Mouse (Mus musculus): ENCODE results near the gene Chmp6. TPM values are rescaled to one million over a fixed set of nuclear protein-coding genes. Genes with fewer than 3 reads are reported as not detected.
A peak's percentile ranks its signal among the peaks of the same experiment; 100 is the strongest.

The Chmp6 gene
- total RNA-seq (2021) = 10 to 100 TPM; 37.2 to 43.6 TPM
- long read RNA-seq, experiment 1, transcript Chmp6-201 (8 exons, 1,557 nt) = major isoform, 47 of 55 reads
- long read RNA-seq, experiment 1, partial matches to known transcripts = 1 of 55 reads
- long read RNA-seq, experiment 1, other reads (novel, unspliced or antisense) = 7 of 55 reads
- long read RNA-seq, experiment 2, transcript Chmp6-201 (8 exons, 1,557 nt) = major isoform, 34 of 41 reads
- long read RNA-seq, experiment 2, partial matches to known transcripts = 2 of 41 reads
- long read RNA-seq, experiment 2, other reads (novel, unspliced or antisense) = 5 of 41 reads

DNA sequence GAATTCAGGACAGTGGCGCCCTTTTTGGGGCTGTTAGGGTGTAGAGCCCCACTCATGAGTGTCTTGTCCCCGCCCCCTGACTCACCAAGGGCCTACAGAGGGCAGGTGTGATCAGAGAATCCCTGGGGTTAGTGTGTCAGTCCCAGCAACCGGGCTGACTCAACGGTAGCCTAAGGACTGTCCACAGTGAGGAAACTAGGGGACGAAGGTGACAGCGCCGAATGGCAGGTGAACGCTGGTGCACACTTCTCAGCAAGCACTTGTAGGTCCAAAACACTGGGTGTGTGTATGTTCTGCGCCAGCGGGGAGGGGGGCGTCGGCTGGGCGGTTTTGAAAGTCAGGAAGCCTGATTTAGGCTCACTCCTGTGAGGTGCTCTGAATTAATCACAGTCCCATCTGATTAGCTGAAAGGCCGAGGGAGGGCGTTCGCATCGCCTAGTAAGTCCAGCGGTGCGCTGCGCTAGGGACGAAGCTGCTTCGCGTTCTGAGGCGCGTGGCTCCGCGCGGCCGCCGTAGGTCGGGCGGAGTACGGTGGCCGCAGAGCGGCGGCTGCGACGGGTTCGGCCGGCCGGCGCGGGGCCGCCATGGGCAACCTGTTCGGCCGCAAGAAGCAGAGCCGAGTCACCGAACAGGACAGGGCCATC lies at the start of gene Chmp6:
Gene Chmp6, plus strand, starts transcription at position 151 of the 644 bp plus-strand sequence.
- DNase-seq (ENCODE audit: extremely low spot score in 1 of 2, low spot score in 2 of 2) = peak; percentile 92 to 97
- TF ChIP-seq CTCF (IDR thresholded peaks at IDR 0.05) = no peak; the same call in 1 of the 2 replicates
- peak within 1 kb of the TSS; percentile 92 for H3K27ac ChIP-seq
- intact Hi-C loops (cut with DNase I) = loop anchor here (5.0 kb wide), 1 partner anchor 189 kb away; no protein-coding TSS in a partner anchor
- peak within 1 kb of the TSS; percentile 66 for H3K4me3 ChIP-seq

- Histone ChIP-seq H3K4me3 (no peak overlapping the region), H3K27ac (no peak overlapping the region)
- TF ChIP-seq CTCF (IDR thresholded peaks at IDR 0.05) = no peak
- DNase-seq (ENCODE audit: extremely low spot score in 1 of 2, low spot score in 2 of 2) = no peak
- intact Hi-C loops (cut with DNase I) = no loop called here
These were observed 46.4 kb upstream of the Chmp6 start for GRCm38 (mm10) chr11:119866837-119867236.

- intact Hi-C loops (cut with DNase I) = no loop called here
- no peak for DNase-seq (ENCODE audit: extremely low spot score in 1 of 2, low spot score in 2 of 2)
- Histone ChIP-seq H3K27ac (no peak overlapping the region), H3K4me3 (no peak overlapping the region)
- TF ChIP-seq CTCF (IDR thresholded peaks at IDR 0.05) = no peak
These were observed 45.1 kb upstream of the Chmp6 start for GRCm38 (mm10) chr11:119868138-119868537.

DNA sequence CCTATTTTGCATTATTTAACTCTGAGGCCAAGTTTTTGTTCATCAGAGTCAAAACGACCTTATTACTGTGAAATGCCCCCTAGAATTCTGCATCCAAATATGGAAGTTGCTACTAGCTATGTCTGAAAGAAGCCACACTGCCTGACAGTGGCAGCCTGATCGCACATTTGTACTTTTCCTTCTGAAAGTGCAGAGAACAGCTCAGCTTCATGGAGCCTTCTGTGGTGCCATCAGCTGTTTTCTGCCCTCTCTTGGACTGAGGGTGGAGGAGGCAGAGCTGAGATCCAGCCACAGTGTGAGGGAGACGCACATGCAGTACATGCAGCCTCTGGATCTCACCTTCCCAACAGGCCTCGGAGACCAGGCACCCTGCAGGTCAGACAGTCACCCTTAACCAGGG lies 44.7 kb upstream of the Chmp6 start:
- H3K27ac ChIP-seq = peak overlapping the region; percentile 58
- no peak for TF ChIP-seq CTCF (IDR thresholded peaks at IDR 0.05)

GRCm38 (mm10) chr11:119871141-119871540 lies 42.1 kb upstream of the Chmp6 start:
- no peak for DNase-seq (ENCODE audit: extremely low spot score in 1 of 2, low spot score in 2 of 2)
- intact Hi-C loops (cut with DNase I) = no loop called here
- Histone ChIP-seq H3K27ac (no peak overlapping the region), H3K4me3 (no peak overlapping the region)
- no peak for TF ChIP-seq CTCF (IDR thresholded peaks at IDR 0.05)

More for the DNA sequence above, 44.7 kb upstream of the Chmp6 start:
- no peak for DNase-seq (ENCODE audit: extremely low spot score in 1 of 2, low spot score in 2 of 2)
- no peak overlapping the region for H3K4me3 ChIP-seq
- intact Hi-C loops (cut with DNase I) = no loop called here

DNA sequence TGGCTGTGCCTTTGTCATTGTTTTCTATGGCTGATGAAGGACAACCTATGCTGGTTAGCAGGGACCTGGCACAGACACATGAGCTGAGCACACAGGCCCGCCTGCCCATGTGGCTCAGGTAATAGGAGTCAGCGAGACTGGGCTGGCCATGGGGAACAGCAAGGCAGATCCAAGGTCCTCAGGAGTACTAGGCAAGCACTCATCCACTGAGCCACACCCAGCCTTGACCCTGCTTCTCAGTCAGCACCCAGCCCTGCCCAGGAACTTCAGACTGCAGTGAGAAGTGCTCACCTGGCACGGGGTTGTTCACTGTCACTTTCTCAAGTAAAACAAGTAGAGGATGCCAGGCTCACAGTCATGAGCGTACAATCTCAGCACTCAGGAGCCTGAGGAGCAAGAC lies 39.6 kb upstream of the Chmp6 start:
- H3K4me3 ChIP-seq = no peak overlapping the region
- DNase-seq (ENCODE audit: extremely low spot score in 1 of 2, low spot score in 2 of 2) = no peak
- TF ChIP-seq CTCF (IDR thresholded peaks at IDR 0.05) = no peak
- no peak overlapping the region for H3K27ac ChIP-seq
- intact Hi-C loops (cut with DNase I) = no loop called here

GRCm38 (mm10) chr11:119874841-119875240 lies 38.4 kb upstream of the Chmp6 start:
- no peak overlapping the region for H3K4me3 ChIP-seq
- no peak overlapping the region for H3K27ac ChIP-seq
- intact Hi-C loops (cut with DNase I) = no loop called here
- DNase-seq (ENCODE audit: extremely low spot score in 1 of 2, low spot score in 2 of 2) = no peak
- TF ChIP-seq CTCF (IDR thresholded peaks at IDR 0.05) = no peak

GRCm38 (mm10) chr11:119875685-119876084 lies 37.6 kb upstream of the Chmp6 start:
- no peak overlapping the region for H3K27ac ChIP-seq
- intact Hi-C loops (cut with DNase I) = no loop called here
- no peak for DNase-seq (ENCODE audit: extremely low spot score in 1 of 2, low spot score in 2 of 2)
- no peak overlapping the region for H3K4me3 ChIP-seq
- TF ChIP-seq CTCF (IDR thresholded peaks at IDR 0.05) = no peak

DNA sequence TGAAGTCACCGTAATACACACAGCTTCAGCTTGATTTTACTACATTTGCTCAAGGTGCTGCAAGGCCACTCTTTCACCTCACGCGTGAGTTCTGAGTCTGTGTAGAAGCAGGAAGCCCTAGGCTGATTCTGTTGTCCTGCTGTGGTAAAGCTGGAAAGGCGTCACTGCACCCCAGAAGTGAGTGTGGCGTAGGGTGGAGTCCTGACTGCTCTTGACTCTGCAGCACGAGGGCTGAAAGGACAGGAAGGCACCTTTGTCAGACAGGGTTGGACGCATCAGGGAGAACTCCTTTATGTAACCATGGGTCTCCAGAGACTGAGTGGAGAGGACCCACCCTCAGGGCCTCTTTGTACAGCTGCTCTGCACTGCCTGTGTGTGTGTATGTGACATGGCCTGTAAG lies 36.1 kb upstream of the Chmp6 start:
- no peak for DNase-seq (ENCODE audit: extremely low spot score in 1 of 2, low spot score in 2 of 2)
- Histone ChIP-seq H3K4me3 (no peak overlapping the region), H3K27ac (no peak overlapping the region)
- intact Hi-C loops (cut with DNase I) = no loop called here
- no peak for TF ChIP-seq CTCF (IDR thresholded peaks at IDR 0.05)

DNA sequence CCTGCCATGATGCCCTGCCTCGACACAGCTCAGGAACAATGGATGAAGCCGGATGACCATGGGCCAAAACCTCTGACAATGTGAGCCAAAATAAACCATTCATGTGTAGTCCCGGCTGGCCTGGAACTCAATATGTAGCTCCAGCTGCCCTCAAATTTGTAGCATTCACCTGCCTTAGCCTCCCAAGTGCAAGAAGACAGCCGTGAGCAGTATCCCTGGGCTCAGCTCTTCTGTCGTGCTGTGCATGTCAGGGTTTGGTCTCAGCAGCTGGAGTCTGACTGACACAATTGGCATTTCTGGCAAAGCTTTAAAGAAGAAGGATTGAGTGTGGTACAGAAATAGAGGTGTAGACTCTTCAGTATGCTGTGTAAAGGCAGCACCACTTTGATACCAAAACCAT lies 33.7 kb upstream of the Chmp6 start:
- Histone ChIP-seq H3K4me3 (no peak overlapping the region), H3K27ac (no peak overlapping the region)
- TF ChIP-seq CTCF (IDR thresholded peaks at IDR 0.05) = no peak
- DNase-seq (ENCODE audit: extremely low spot score in 1 of 2, low spot score in 2 of 2) = no peak
- intact Hi-C loops (cut with DNase I) = no loop called here

GRCm38 (mm10) chr11:119883646-119884045 lies 29.6 kb upstream of the Chmp6 start:
- DNase-seq (ENCODE audit: extremely low spot score in 1 of 2, low spot score in 2 of 2) = no peak
- H3K27ac ChIP-seq = no peak overlapping the region
- intact Hi-C loops (cut with DNase I) = no loop called here
- H3K4me3 ChIP-seq = no peak overlapping the region
- no peak for TF ChIP-seq CTCF (IDR thresholded peaks at IDR 0.05)

DNA sequence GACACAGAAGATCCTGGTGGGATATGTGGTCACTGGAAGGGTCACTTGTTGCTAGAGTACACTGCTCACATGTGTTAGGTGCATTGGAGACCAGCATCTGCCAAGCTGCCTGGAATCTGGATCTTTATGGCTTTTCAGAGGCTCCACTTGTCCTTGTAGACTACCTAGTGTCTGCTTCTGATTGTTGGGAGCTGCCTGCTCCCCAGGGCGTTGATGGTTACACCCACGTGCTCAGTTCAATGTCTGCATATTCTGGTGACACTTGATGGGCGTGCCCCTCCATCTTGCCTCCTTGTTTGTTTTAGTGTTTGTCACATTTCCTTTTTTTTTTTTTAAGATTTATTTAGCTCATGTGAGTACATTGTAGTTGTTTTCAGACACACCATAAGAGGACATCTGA lies 23.3 kb upstream of the Chmp6 start:
- TF ChIP-seq CTCF (IDR thresholded peaks at IDR 0.05) = no peak
- Histone ChIP-seq H3K4me3 (no peak overlapping the region), H3K27ac (no peak overlapping the region)
- no peak for DNase-seq (ENCODE audit: extremely low spot score in 1 of 2, low spot score in 2 of 2)
- intact Hi-C loops (cut with DNase I) = no loop called here
